Mouse (Mus musculus) cerebellum, adult 2 months (tissue): ENCODE measurements at regions not wholly inside any gene's neighbourhood (a gene's known extent, or its start where the extent isn't known, plus 50 kb on each side); places are given as distances from the start of the nearest gene placed in this dataset.

ENCODE experiments used
- CTCF ChIP-seq: fragments of 200-500 bp; IDR thresholded peaks from 2 replicates; pipeline ENCODE4 v1.5.1; 2011; ENCODE audit warnings: low read depth, mild to moderate bottlenecking, control low read depth, low read length, moderate library complexity, borderline replicate concordance; ENCODE audit not compliant: insufficient read depth
- POLR2A ChIP-seq: fragments of 200-500 bp; IDR thresholded peaks from 2 replicates; pipeline ENCODE4 v1.6.1; 2011; ENCODE audit warnings: low read length, control low read depth, borderline replicate concordance; ENCODE audit not compliant: insufficient read depth

DNA sequence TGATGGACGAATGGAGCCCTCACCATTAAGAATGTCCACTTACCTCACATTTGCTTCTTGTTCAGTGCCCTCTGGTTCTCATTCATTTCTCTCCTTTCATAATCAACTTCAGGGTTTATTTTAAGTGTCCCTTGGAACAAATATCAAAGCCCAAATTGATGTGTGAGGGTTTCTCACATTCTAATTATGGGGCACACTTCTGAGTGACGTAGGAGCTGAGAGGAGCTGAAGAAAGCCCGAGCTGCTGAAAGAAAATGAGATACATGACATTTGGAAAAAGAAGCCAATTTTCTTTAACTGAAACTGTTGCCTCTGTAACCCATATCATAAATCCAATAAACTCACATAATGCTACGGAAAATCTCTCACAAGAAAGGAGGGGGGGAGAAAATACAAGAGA lies 134.8 kb upstream of the Srsf6 start:
- TF ChIP-seq CTCF: no peak
- TF ChIP-seq POLR2A: no peak
